Mouse (Mus musculus): ENCODE measurements at regions not wholly inside any gene's neighbourhood (a gene's known extent, or its start where the extent isn't known, plus 50 kb on each side); places are given as distances from the start of the nearest gene placed in this dataset.

- no peak for DNase-seq (ENCODE audit: low spot score)
These were observed 57.1 kb downstream of the Inhbb start for GRCm38 (mm10) chr1:119364901-119365300.

GRCm38 (mm10) chr1:119358096-119358495 lies 64.0 kb downstream of the Inhbb start:
- DNase-seq (ENCODE audit: low spot score): no peak

- no peak for DNase-seq (ENCODE audit: low spot score)
These were observed 65.1 kb downstream of the Inhbb start for GRCm38 (mm10) chr1:119356916-119357315.

- DNase-seq (ENCODE audit: low spot score): no peak
These were observed 66.6 kb downstream of the Inhbb start for GRCm38 (mm10) chr1:119355456-119355855.

GRCm38 (mm10) chr1:119351567-119351966 lies 70.5 kb downstream of the Inhbb start:
- no peak for DNase-seq (ENCODE audit: low spot score)

GRCm38 (mm10) chr1:119350846-119351245 lies 71.2 kb downstream of the Inhbb start:
- DNase-seq (ENCODE audit: low spot score): no peak

GRCm38 (mm10) chr1:119350296-119350695 lies 71.8 kb downstream of the Inhbb start:
- no peak for DNase-seq (ENCODE audit: low spot score)

- no peak for DNase-seq (ENCODE audit: low spot score)
These were observed 73.4 kb downstream of the Inhbb start for GRCm38 (mm10) chr1:119348456-119349208.

- no peak for DNase-seq (ENCODE audit: low spot score)
These were observed 74.3 kb downstream of the Inhbb start for GRCm38 (mm10) chr1:119347749-119348148.

- no peak for DNase-seq (ENCODE audit: low spot score)
These were observed 75.4 kb downstream of the Inhbb start for GRCm38 (mm10) chr1:119346634-119347155.

GRCm38 (mm10) chr1:119345115-119345791 lies 76.8 kb downstream of the Inhbb start:
- DNase-seq (ENCODE audit: low spot score): no peak

GRCm38 (mm10) chr1:119344046-119344445 lies 78.0 kb downstream of the Inhbb start:
- no peak for DNase-seq (ENCODE audit: low spot score)

- DNase-seq (ENCODE audit: low spot score): no peak
These were observed 86.9 kb downstream of the Inhbb start for GRCm38 (mm10) chr1:119335171-119335570.

GRCm38 (mm10) chr1:119330751-119331326 lies 91.2 kb downstream of the Inhbb start:
- no peak for DNase-seq (ENCODE audit: low spot score)

- DNase-seq (ENCODE audit: low spot score): no peak
These were observed 92.2 kb downstream of the Inhbb start for GRCm38 (mm10) chr1:119329693-119330434.

GRCm38 (mm10) chr1:119328921-119329692 lies 92.9 kb downstream of the Inhbb start:
- no peak for DNase-seq (ENCODE audit: low spot score)

GRCm38 (mm10) chr1:119324551-119324950 lies 97.5 kb downstream of the Inhbb start:
- DNase-seq (ENCODE audit: low spot score): no peak

- DNase-seq (ENCODE audit: low spot score): no peak
These were observed 99.6 kb downstream of the Inhbb start for GRCm38 (mm10) chr1:119322279-119322995.

- no peak for DNase-seq (ENCODE audit: low spot score)
These were observed 100.2 kb downstream of the Inhbb start for GRCm38 (mm10) chr1:119321799-119322198.

GRCm38 (mm10) chr1:119317006-119317405 lies 105.0 kb downstream of the Inhbb start:
- no peak for DNase-seq (ENCODE audit: low spot score)
